Mouse (Mus musculus): ENCODE data around the gene Eef1g. TPM values are rescaled to one million over a fixed set of nuclear protein-coding genes. Genes with fewer than 3 reads are reported as not detected.
"Not testable (repeated sequence)": the region's sequence is repeated elsewhere in the genome, so short reads cannot be mapped to it uniquely, and the experiment has no call there.

The Eef1g gene
- total RNA-seq, 2 experiments from 2014 or later, result 283 to 287 TPM

GRCm38 (mm10) chr19:8984255-8984868 lies 17.5 kb downstream of the Eef1g start:
- peak; percentile 49 to 64 for DNase-seq (ENCODE audit: low spot score in 2 of 2)

GRCm38 (mm10) chr19:8985891-8986290 lies 19.1 kb downstream of the Eef1g start:
- no peak for DNase-seq (ENCODE audit: low spot score in 2 of 2)

- no peak for DNase-seq (ENCODE audit: low spot score in 2 of 2)
These were observed 21.0 kb downstream of the Eef1g start for GRCm38 (mm10) chr19:8987816-8988215.

- DNase-seq (ENCODE audit: low spot score in 2 of 2), result no peak
These were observed 21.7 kb downstream of the Eef1g start for GRCm38 (mm10) chr19:8988346-8989065.

GRCm38 (mm10) chr19:8989066-8989566 lies 22.3 kb downstream of the Eef1g start, which contains the start of gene Ahnak:
Gene Ahnak, plus strand, starts transcription at chr19:8989284.
- DNase-seq (ENCODE audit: low spot score in 2 of 2), result peak in 1 of 2 experiments; percentile 31

GRCm38 (mm10) chr19:8989567-8990431 lies 23.0 kb downstream of the Eef1g start:
- DNase-seq (ENCODE audit: low spot score in 2 of 2), result peak in 1 of 2 experiments; percentile 43

GRCm38 (mm10) chr19:8990432-8991102 lies 23.7 kb downstream of the Eef1g start:
- DNase-seq (ENCODE audit: low spot score in 2 of 2), result no peak

- no peak for DNase-seq (ENCODE audit: low spot score in 2 of 2)
These were observed 24.5 kb downstream of the Eef1g start for GRCm38 (mm10) chr19:8991245-8991870.

GRCm38 (mm10) chr19:8991871-8992735 lies 25.3 kb downstream of the Eef1g start:
- no peak for DNase-seq (ENCODE audit: low spot score in 2 of 2)

GRCm38 (mm10) chr19:8992769-8993624 lies 26.2 kb downstream of the Eef1g start:
- DNase-seq (ENCODE audit: low spot score in 2 of 2), result peak; percentile 83 to 85

GRCm38 (mm10) chr19:8993625-8993912 lies 26.7 kb downstream of the Eef1g start:
- no peak for DNase-seq (ENCODE audit: low spot score in 2 of 2)

- no peak for DNase-seq (ENCODE audit: low spot score in 2 of 2)
These were observed 28.2 kb downstream of the Eef1g start for GRCm38 (mm10) chr19:8994813-8995607.

GRCm38 (mm10) chr19:8996601-8997000 lies 29.8 kb downstream of the Eef1g start:
- no peak for DNase-seq (ENCODE audit: low spot score in 2 of 2)

- DNase-seq (ENCODE audit: low spot score in 2 of 2), result peak; percentile 48 to 52
These were observed 30.7 kb downstream of the Eef1g start for GRCm38 (mm10) chr19:8997546-8997945.

GRCm38 (mm10) chr19:8998546-8998945 lies 31.7 kb downstream of the Eef1g start:
- no peak for DNase-seq (ENCODE audit: low spot score in 2 of 2)

- DNase-seq (ENCODE audit: low spot score in 2 of 2), result no peak
These were observed 32.4 kb downstream of the Eef1g start for GRCm38 (mm10) chr19:8999223-8999622.

GRCm38 (mm10) chr19:9006915-9007314 lies 40.1 kb downstream of the Eef1g start:
- DNase-seq (ENCODE audit: low spot score in 2 of 2), result not testable (repeated sequence)

GRCm38 (mm10) chr19:9019298-9019697 lies 52.5 kb downstream of the Eef1g start:
- DNase-seq (ENCODE audit: low spot score in 2 of 2), result no peak

Data from layer of hippocampus, postnatal 10 days (tissue).